Mouse (Mus musculus) heart, postnatal 0 days (tissue): Measurements from ENCODE around the gene Ssc4d.

Experiments
- CTCF ChIP-seq: IDR thresholded peaks from 2 replicates; pipeline ENCODE4 v1.5.1; 2016; ENCODE audit warnings: antibody characterized with exemption, control low read depth, low read depth
- EP300 ChIP-seq: IDR thresholded peaks from 2 replicates; pipeline ENCODE4 v1.6.1; 2016; ENCODE audit warnings: antibody characterized with exemption, low read depth

GRCm38 (mm10) chr5:135963280-135963627 is 11.1 kb downstream of the Ssc4d start:
- TF ChIP-seq EP300 = no peak
- no peak for TF ChIP-seq CTCF
